Mouse (Mus musculus) brown adipose tissue, adult 24 weeks (tissue): ENCODE results near the gene Napsa. TPM values are rescaled to one million over a fixed set of nuclear protein-coding genes. Genes with fewer than 3 reads are reported as not detected.

ENCODE experiments used
- H3K27ac ChIP-seq: fragments of 200-500 bp; replicated peaks from 2 replicates; pipeline ENCODE4 v1.5.1; 2012; ENCODE audit warnings: low read depth, mild to moderate bottlenecking, low read length
- H3K4me1 ChIP-seq: fragments of 200-500 bp; 2 replicates; pipeline ENCODE4 v1.6.1; 2012; ENCODE audit warnings: low read length, mixed read lengths; ENCODE audit not compliant: control insufficient read depth, insufficient read depth, insufficient read length
- H3K4me3 ChIP-seq: fragments of 200-500 bp; 2 replicates; pipeline ENCODE4 v1.5.1; 2012; ENCODE audit warnings: low read depth, mild to moderate bottlenecking, low read length, moderate library complexity; ENCODE audit not compliant: insufficient read depth
- polyA plus RNA-seq: library from polyadenylated mRNA; stranded (reverse); fragments of >200 nt; gene quantifications from 2 replicates; pipeline ENCODE4 v1.2.4, GENCODE M21; 2012; ENCODE audit not compliant: missing spikeins, insufficient read depth, insufficient read length

The Napsa gene
- 0.96 TPM in 1 of 2 replicates, not detected in the other for polyA plus RNA-seq

- Histone ChIP-seq H3K4me3 (no peak within 1 kb of the TSS), H3K27ac (no peak within 1 kb of the TSS), H3K4me1 (no peaks in the 10 kb centered on the region)
Observed at GRCm38 (mm10) chr7:44572213-44572701, at the start of gene Napsa. Gene Napsa (plus strand): TSS chr7:44572380.

GRCm38 (mm10) chr7:44523056-44523455 is 49.1 kb upstream of the Napsa start:
- Histone ChIP-seq H3K27ac (no peak overlapping the region), H3K4me1 (peaks cover 4% of the 10 kb centered on the region; the same call in 1 of the 2 replicates), H3K4me3 (no peak overlapping the region)

- Histone ChIP-seq H3K27ac (no peak within 1 kb of the TSS), H3K4me1 (peaks cover 4% of the 10 kb centered on the region; the same call in 1 of the 2 replicates), H3K4me3 (0 out of 2 replicates have a peak within 1 kb of the TSS, but pooled peaks have one; percentile 4)
Observed at GRCm38 (mm10) chr7:44524502-44524901, 47.7 kb upstream of the Napsa start, which contains the start of gene Mybpc2. Gene Mybpc2 (minus strand): TSS chr7:44524656.

- 0 out of 2 replicates have a peak overlapping the region, but pooled peaks have one; percentile 4 for H3K4me3 ChIP-seq
- no peak overlapping the region for H3K27ac ChIP-seq
- H3K4me1 ChIP-seq, result peaks cover 4% of the 10 kb centered on the region; the same call in 1 of the 2 replicates
Observed at GRCm38 (mm10) chr7:44525126-44525832, 46.9 kb upstream of the Napsa start.

GRCm38 (mm10) chr7:44526414-44527154 is 45.6 kb upstream of the Napsa start:
- H3K27ac ChIP-seq, result no peak overlapping the region
- no peak overlapping the region for H3K4me3 ChIP-seq
- peaks cover 4% of the 10 kb centered on the region; the same call in 1 of the 2 replicates for H3K4me1 ChIP-seq

GRCm38 (mm10) chr7:44527483-44528398 is 44.4 kb upstream of the Napsa start:
- Histone ChIP-seq H3K4me3 (peak overlapping the region; percentile 46), H3K4me1 (peaks cover 4% of the 10 kb centered on the region; the same call in 1 of the 2 replicates), H3K27ac (peak overlapping the region; percentile 78)

- H3K4me3 ChIP-seq, result no peak overlapping the region
- H3K4me1 ChIP-seq, result peaks cover 4% of the 10 kb centered on the region; the same call in 1 of the 2 replicates
- H3K27ac ChIP-seq, result no peak overlapping the region
Observed at GRCm38 (mm10) chr7:44529518-44529917, 42.7 kb upstream of the Napsa start.

- H3K4me1 ChIP-seq, result peaks cover 2% of the 10 kb centered on the region; the same call in 1 of the 2 replicates
- H3K27ac ChIP-seq, result no peak overlapping the region
- no peak overlapping the region for H3K4me3 ChIP-seq
Observed at GRCm38 (mm10) chr7:44530507-44530906, 41.7 kb upstream of the Napsa start.

GRCm38 (mm10) chr7:44531207-44531606 is 41.0 kb upstream of the Napsa start:
- Histone ChIP-seq H3K4me1 (no peaks in the 10 kb centered on the region), H3K4me3 (no peak overlapping the region)

GRCm38 (mm10) chr7:44531946-44532732 is 40.0 kb upstream of the Napsa start, which contains the start of gene Spib:
Gene Spib (minus strand): TSS chr7:44532071.
- Histone ChIP-seq H3K27ac (no peak within 1 kb of the TSS), H3K4me1 (no peaks in the 10 kb centered on the region), H3K4me3 (no peak within 1 kb of the TSS)

More at GRCm38 (mm10) chr7:44531207-44531606, 41.0 kb upstream of the Napsa start:
- no peak overlapping the region for H3K27ac ChIP-seq

GRCm38 (mm10) chr7:44532918-44533745 is 39.0 kb upstream of the Napsa start:
- Histone ChIP-seq H3K27ac (no peak overlapping the region), H3K4me3 (no peak overlapping the region), H3K4me1 (no peaks in the 10 kb centered on the region)

- Histone ChIP-seq H3K27ac (no peak overlapping the region), H3K4me3 (no peak overlapping the region), H3K4me1 (no peaks in the 10 kb centered on the region)
Observed at GRCm38 (mm10) chr7:44533746-44534045, 38.5 kb upstream of the Napsa start.

GRCm38 (mm10) chr7:44534242-44534641 is 37.9 kb upstream of the Napsa start:
- no peaks in the 10 kb centered on the region for H3K4me1 ChIP-seq
- H3K27ac ChIP-seq, result no peak overlapping the region
- H3K4me3 ChIP-seq, result no peak overlapping the region
